Mouse (Mus musculus): ENCODE data around the gene Mrps14.

DNA sequence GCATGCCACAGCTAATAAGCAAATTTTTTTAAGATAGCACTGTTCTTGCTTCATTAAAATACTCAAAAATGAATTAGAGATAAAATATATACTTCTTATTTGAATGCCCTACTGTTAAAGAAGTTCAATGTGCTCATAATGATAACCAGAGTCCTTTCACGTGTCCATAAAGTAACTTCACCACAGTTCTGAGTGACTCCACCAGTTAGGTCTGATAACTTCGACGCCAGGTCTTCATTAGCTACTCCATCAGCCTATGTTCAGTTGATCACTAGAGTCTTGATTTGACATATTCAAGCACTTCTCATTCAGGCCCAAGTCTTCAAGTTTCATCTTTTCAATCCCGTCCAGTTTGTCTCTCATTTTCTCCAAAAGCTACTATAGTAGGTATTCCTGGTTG is 32.2 kb downstream of the Mrps14 start:
- TF ChIP-seq CTCF (IDR thresholded peaks at IDR 0.05; ENCODE audit: control insufficient read depth, insufficient read depth, low read length) (no peak), POLR2A (IDR thresholded peaks at IDR 0.05; ENCODE audit: borderline replicate concordance, control insufficient read depth, low read depth, low read length) (no peak)
